Mouse (Mus musculus) right cerebral cortex, postnatal 25 days (tissue): ENCODE measurements at regions not wholly inside any gene's neighbourhood (a gene's known extent, or its start where the extent isn't known, plus 50 kb on each side); places are given as distances from the start of the nearest gene placed in this dataset.
A peak's percentile ranks its signal among the peaks of the same experiment; 100 is the strongest.

ENCODE experiments used
- DNase-seq: peaks from one replicate; pipeline ENCODE4 v3.0.0; 2022

DNA sequence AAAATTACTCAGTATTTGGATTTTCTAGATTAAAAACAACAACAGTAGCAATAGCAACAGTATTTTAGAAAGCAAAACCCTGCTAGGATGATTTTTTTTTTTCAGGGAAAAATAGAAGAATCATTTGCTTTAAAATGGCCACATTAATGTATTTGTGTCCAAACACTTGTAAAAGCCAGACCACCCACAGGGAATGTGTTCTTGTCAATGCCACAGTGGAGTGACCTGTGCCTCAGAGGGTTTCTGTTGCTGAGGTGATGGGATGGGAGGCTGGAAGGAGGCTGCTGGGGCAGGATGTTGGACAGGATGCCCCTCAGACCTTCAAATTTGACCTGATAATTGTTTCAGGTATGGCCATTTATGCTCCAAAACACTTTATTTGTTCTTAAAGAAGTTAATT is 178.9 kb downstream of the Tmem161b start:
- no peak for DNase-seq

DNA sequence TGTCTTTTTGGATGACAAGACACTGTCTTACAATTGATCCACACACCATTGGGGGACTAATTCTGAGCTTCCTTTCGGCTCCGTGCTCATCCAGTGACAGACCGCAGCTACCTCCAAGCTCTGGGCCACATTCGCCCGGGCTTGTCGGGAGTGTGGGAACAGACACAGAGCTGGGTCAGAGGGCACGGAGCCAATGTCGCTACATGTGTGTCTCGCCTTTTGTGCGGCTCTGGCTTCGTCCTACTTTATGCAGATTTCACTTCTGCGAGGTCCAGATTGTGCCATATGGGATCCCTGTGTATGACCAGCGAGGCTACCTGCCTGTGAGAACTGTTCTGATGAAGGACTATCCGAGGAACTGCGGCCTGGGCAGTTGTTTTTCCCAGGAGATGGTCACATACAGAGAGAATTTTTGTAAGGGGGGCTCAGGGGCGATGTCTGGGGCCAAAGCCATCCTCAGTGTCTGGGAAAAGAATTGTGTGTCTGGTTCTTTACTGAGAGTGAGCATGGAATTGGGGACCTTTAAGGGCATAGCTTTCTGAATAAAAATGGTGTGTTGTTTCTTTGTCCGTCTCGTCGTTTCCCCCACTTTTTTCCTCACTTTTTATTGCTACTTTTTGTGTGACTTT is 182.6 kb downstream of the Tmem161b start:
- DNase-seq: no peak

DNA sequence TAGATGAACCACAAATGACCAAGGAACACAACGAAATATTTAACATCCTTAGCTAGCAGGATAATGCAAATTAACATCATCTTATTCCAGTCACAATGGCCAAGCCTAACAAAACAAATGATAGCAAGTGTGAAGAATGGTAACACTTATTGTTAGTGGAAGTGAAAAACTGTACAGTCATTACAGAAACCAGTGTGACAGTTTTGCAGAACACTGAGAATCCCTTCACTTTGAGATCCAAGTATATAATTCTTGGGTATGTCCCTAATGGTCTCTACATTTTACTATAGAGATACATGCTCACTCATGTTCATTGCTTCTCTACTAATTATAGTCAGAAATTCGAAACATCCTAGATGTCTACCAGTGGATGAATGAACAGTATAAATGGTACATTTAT is 212.3 kb downstream of the Tmem161b start:
- no peak for DNase-seq

DNA sequence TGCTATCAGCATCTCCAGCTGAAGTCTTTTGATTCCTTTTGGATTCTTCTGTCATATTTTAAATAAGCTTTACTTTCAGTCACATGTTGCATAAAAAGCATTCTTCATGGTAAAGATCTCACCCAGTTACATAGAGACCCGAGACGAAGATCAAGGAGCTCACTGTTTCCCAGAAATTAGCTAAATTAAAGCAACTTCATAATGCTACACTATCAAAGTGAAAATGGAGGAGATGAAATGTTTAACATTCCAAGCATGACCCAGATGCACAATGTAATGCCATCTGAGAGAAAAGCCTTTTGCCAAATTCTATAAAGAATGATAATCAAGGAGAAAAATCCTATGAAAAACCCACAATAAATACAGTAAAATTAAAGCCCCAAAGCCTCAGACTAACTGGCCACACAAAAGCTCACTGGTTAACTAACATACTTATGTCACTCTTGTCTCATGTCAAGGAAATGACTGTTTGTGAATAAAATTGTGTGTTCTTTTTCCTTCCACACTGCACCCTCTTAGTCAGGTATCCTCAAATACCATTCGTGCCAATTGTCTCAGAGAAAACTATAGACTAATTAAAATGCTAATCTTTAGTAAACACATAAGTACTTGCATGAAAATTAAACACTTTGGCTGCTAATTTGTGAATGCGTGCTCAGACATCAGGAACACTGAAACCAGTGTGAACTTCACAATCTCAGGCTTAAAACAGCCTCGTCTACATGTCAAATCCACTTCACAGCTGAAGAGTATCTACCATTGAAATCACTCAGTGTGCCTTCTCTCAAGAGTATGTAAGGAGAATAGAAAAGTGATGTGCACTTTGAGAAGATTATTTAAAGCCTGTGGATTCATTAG is 215.7 kb downstream of the Tmem161b start:
- DNase-seq: no peak

DNA sequence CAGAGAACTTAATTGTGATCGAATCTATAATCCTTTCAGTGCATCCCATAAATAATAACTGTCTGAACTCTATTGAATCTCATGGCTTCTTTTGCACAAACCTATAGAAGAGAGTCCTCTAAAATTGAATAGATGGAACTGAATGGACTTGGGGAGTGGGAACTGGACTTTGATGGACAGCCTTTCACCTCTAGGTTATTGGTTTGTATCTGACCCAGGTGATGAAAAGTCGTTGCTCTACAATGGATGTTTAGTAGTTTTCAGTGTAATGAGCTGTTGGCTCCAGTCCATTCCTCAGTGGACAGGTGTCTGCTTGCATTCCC is 216.3 kb downstream of the Tmem161b start:
- no peak for DNase-seq

DNA sequence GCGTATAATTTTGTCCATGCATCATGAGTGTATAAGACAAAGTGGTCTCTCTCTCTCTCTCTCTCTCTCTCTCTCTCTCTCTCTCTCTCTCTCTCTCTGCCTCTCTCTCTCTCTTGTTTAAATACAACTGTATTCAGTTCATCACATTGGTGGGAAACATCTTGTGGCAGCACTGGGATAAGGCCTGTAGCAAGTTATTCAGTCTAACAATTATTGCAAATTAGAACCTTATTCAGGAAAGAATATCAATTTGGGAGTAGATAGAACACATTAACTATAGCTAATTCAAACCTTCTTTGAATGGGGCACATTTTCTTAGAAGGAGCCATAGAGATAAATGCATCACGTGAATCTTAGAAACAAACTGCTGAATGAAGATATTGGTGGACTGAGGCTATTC is 226.4 kb downstream of the Tmem161b start:
- no peak for DNase-seq

DNA sequence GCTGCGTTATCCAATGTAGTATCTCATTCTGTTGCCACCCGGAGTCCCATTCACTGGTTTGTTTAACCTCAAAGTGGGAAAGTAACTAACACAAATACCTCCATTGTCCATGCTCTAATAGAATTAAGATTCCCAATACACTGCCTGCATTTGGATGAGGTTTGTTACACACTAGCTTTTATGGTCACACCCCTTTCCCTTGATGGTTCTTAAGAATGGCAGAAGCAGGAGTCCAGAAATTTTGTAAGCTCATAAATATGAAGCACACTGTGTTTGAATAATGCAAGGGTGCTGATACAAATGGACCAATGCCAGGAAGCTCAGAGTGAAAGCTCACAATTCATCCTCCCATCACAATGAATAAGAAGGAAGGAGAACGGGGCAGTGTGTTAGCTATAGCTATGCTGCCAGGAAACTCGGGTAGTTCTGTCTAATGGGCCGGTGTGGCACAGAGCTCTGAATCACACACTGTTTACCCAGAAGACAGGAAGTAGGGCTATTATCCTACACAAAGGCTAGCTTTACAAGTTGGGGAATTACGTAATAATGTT is 227.0 kb downstream of the Tmem161b start:
- DNase-seq: peak; percentile 26
